Mouse (Mus musculus) spleen, adult 2 months (tissue): ENCODE measurements around the gene Rpgrip1l.

Experiments
- CTCF ChIP-seq: fragments of 200-500 bp; IDR thresholded peaks from 2 replicates; pipeline ENCODE4 v1.5.1; 2011; ENCODE audit warnings: mild to moderate bottlenecking, inconsistent platforms; ENCODE audit not compliant: insufficient read depth, insufficient read length, insufficient replicate concordance; ENCODE audit errors: extremely low read depth
- POLR2A ChIP-seq: fragments of 200-500 bp; IDR thresholded peaks from 2 replicates; pipeline ENCODE4 v1.6.1; 2011; ENCODE audit warnings: low read depth, low read length, inconsistent platforms

GRCm38 (mm10) chr8:91188152-91188551 lies 124.9 kb downstream of the Rpgrip1l start:
- TF ChIP-seq CTCF (no peak), POLR2A (no peak)
